Mouse (Mus musculus) kidney, postnatal 10 days (tissue): ENCODE measurements at regions not wholly inside any gene's neighbourhood (a gene's known extent, or its start where the extent isn't known, plus 50 kb on each side); places are given as distances from the start of the nearest gene placed in this dataset.

Experiments used
- DNase-seq: peaks from one replicate; pipeline ENCODE4 v3.0.0; 2021; ENCODE audit warnings: mixed read lengths

DNA sequence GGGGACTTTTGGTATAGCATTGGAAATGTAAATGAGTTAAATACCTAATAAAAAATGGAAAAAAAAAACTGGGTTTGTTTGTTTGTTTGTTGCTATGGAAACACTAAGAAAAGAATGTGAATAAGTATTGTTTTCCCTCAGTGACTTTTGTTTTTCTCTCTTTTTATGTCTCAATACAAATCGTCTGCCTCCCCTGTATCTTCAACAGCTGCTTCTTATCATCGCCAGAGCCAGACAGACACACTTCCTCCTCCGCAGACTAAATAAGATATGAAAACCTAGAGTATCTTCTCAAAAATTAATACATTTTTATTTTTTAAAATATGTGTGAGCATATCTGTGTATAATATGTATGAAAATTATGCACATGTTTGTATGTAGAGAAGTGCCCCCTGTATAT lies 389.0 kb downstream of the Nuf2 start:
- DNase-seq: no peak

- peak; percentile 38 for DNase-seq
Measured at GRCm38 (mm10) chr1:169140056-169140455, 391.2 kb downstream of the Nuf2 start.

GRCm38 (mm10) chr1:169139507-169139906 lies 391.8 kb downstream of the Nuf2 start:
- DNase-seq: peak; percentile 50

- DNase-seq: no peak
Measured at GRCm38 (mm10) chr1:169139184-169139486, 392.1 kb downstream of the Nuf2 start.

- no peak for DNase-seq
Measured at GRCm38 (mm10) chr1:169138404-169139183, 392.7 kb downstream of the Nuf2 start.

DNA sequence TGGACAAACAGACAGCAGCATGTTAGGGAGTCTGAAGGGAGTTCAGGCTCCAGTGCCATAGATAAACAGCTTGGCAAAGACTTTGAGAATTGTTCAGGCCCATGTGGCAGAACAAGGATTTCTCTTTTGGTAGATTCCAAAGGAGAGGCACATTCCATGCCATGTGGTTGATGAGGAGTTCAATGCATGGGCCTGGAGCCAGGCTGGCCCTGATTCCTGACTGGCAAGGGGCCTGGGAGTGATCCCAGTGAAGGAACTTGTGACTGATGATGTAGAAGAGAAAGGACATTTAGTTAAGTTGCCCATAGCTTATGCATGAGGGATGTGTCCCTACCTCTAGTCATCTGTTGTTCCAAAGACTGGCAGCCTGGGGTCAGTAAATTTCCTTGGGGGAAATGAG lies 395.7 kb downstream of the Nuf2 start:
- DNase-seq: no peak

GRCm38 (mm10) chr1:169103669-169104068 lies 427.6 kb downstream of the Nuf2 start:
- DNase-seq: no peak

GRCm38 (mm10) chr1:169103113-169103512 lies 428.2 kb downstream of the Nuf2 start:
- no peak for DNase-seq

- peak; percentile 71 for DNase-seq
Measured at GRCm38 (mm10) chr1:169099221-169099620, 432.0 kb downstream of the Nuf2 start.

DNA sequence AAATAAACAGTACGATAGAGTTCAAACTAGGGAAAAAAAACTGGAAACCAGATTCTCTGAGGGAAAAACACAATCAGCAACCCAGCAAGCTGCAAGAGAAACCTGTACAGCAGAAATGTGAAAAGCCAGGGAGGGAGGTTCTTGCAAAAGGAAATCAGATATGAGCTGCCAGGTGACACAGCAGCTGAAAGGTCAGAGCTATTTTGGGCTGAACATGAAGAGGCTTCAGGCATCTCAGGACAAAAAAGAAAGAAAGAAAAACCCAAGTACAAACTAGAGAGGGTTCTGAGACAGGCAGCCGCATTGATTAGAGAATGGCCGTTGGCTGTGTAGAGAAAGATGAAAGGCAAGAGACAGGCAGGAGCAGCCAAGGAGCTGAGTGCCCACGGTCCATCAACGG lies 434.5 kb downstream of the Nuf2 start:
- no peak for DNase-seq

DNA sequence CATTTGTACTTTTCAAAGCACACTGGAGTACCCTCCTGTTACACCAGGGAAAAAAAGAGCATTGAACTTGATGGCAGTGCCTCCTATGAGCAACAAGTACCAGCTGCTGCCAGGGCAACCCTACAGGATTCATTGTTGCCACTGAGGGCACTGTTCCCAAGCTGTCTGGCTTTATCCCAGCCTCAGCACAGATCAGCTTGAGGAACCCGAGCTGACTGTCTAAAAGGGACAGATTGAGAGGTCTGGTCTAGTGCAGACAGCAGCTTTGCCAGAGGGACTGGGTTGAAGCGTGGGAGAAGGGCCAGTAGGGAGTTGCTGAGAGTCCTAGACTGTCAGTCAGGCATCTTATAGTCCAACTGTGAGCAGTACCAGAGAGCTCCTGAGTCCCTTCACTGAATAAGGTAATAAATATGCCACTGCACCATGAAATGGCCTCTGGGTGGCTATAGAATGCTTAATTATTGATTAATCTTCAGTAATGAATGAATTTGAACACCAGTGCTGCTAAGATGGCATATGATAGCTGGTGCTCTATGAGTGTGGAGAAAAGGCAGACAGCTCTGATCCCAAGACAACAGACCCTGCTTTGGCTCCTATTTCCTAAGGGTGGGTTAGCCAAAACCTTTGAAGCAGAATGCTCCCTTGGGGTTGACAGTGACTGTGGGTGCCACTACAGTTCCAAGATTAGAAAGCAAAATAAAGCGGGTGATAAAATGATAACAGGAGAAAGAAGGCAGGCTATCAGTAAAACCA lies 437.5 kb downstream of the Nuf2 start:
- no peak for DNase-seq

GRCm38 (mm10) chr1:169086032-169086431 lies 445.2 kb downstream of the Nuf2 start:
- DNase-seq: no peak

DNA sequence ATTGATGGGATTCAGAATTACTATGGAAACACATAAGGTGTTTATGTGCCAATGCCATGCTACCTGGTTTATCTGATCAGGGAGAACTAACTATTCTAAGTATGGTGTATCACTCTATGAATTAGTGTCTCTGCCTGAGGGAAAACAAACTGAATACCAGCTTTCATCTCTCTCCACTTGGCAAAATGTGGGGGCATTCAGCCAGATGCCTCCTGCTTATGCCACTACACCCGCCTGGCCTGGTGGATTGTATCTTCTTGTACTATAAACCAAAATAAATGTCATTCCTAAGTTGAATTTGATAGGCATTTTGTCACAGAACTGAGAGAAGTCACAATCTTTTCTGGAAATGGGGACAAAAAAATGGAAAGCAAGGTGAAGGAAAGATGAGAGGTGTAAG lies 450.6 kb downstream of the Nuf2 start:
- no peak for DNase-seq

- no peak for DNase-seq
Measured at GRCm38 (mm10) chr1:169077228-169077627, 454.0 kb downstream of the Nuf2 start.

DNA sequence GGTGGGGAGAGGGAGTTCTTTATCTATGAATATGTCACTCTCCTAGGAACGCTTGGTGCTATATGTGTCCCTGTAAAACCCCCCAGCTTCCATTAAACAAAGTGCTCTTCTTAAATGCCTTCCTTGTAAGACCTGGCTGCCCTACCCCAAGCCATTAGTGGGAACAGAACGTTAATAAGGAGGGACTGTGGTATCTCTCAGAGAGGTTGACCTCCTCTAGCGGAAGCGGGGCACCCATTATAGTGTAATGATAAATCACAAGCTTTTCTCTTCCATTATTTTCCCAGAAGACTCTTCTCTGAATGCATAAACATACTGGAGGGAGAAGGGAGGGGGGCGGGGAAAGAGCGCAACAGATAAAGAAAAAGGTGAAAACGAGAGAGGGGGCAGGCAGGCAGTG lies 455.3 kb downstream of the Nuf2 start:
- DNase-seq: no peak

GRCm38 (mm10) chr1:169071366-169071765 lies 459.9 kb downstream of the Nuf2 start:
- no peak for DNase-seq

DNA sequence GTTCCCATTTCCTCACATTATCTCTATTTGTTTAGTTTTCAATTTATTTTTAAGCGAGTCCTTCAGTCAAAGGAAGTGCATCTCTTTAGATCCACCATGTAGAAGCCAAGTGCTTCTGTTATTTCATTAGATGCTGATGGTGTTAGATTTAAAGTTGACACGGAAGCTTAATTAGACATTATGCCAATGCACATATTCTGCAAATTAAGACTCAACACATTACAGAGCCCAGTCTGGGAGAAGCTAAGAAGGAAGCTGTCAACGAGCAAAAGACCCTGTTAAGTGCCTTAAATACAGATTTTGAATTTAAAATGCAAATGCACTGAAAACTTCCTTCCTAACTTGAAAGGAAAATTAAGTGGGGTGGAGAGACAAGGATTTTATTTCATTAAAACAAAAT lies 461.6 kb downstream of the Nuf2 start:
- DNase-seq: no peak

- no peak for DNase-seq
Measured at GRCm38 (mm10) chr1:169066795-169067194, 464.5 kb downstream of the Nuf2 start.

DNA sequence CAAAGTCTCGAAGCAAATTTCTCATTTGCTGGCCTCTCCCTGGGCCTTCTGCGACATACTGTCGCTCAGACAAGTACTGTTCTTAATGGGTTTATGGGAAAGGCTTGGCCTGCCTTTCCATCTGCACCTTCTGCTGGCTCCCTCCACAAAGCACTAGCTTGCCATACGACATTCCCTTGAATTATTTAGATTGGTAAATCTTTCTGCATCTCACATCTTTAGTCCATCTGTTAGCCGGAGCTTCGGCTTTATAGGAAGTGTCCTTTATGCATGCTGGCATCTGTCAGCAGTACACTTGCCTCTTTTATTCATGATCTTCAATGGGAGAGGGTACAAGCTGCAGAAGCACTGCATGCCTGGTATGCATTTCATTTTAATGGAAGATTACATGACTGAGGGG lies 470.6 kb downstream of the Nuf2 start:
- DNase-seq: no peak

DNA sequence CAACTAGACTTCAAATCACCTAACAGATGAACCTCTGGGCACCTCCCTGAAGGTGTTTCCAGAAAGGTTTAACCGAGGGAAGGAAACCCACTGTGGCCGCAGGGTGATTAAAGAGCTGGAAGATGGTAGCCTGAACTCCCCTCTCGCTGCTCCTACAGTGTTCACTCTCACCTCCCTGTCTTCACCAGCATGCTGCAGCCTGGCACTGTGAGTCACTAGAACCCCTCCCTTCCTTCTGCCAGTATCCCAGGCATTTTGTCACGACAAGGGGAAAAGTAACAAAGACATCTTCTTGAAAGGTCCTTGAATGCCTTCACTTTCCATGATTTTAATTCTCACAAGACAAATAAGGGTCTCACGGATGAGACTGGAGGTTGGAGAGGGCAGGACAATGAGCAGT lies 471.1 kb downstream of the Nuf2 start:
- DNase-seq: no peak

DNA sequence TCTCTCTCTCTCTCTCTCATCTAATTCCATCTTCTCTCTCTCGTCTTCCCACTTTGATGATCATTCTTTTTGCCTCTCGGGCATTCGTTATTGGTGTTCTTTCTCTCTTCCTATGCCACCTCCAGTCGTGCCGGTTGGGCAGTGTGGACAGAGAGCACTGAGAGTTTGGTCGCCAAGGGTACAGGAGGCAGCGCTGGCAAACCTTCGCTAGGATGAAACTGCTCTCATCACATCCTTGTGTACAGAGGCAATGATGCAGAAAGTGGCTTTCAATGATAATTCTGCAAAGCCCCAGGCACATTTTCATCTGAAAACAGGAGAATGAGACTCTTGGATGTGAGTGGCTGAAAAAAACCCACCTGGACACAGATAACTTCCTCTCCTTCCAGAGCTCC lies 479.4 kb downstream of the Nuf2 start:
- DNase-seq: no peak

DNA sequence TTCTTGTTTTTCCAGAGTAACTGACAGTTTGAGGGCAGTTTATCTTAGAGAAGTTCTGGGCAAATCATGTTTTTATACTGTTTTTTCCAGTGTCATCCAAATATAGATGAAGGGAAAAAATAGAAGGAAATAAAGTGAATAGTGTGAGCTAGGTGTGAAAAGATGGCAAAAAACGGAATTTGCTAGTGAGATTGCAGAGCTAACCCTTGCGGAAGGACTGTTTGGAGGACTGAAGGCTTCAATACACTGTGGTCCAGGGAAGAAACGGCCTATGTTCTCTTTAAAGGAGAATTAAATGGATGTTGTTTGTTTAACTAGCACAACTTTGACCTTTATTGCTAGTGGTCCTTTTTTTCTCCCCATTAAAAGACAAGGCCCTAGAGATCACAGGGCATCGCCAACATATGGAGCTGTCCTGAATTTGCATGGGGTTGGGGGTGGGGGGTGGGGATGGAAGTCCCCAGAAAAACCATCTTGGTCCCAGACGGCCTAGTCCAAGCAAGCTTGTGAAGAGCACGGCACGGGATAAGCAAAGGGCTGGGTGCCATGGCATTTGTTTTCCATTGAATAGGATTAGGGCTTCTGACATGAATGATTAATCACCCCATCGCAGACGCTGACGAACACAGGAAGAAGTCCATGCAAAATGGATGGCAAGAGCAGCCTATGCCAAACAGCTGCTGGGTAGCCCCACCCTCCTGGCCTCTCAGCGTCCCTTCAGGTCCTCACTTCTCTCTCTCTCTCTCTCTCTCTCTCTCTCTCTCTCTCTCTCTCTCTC lies 480.0 kb downstream of the Nuf2 start:
- DNase-seq: peak; percentile 24

- DNase-seq: no peak
Measured at GRCm38 (mm10) chr1:169049846-169050245, 481.4 kb downstream of the Nuf2 start.
